Mouse (Mus musculus) left cerebral cortex, adult 8-10 months (tissue): ENCODE results near the gene Mbnl2. TPM values are rescaled to one million over a fixed set of nuclear protein-coding genes. Genes with fewer than 3 reads are reported as not detected.

ENCODE experiments used
- DNase-seq, 2 experiments: peaks; one replicate each; pipeline ENCODE4 v3.0.0; 2022; ENCODE audit warnings: low spot score in 2 of 2
- total RNA-seq, 4 experiments: library from RNA; stranded (reverse); gene quantifications; 2 replicates each; pipeline ENCODE4 v1.2.4; 2022

Mbnl2 gene
- total RNA-seq, 4 experiments from 2014 or later = 222 to 278 (median 250) TPM

DNA sequence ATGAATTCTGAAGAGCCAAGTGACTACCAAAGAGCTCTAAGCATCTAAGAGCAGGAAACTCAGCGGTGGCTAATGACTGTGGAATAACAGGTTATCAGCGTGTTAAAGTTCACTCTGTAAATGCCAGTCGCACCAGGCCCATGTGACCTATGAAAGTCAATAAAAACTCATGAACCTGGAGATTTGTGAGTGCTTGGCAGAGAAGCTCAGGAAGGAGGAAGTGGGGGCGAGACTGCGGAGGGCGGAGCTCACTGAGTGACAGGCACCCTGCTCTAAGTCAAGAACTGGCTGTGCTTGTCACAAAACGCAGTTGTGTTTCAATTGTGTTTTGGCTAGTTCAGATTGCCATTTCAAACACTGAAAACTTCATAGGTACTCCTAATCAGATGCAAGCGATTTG is 131.4 kb downstream of the Mbnl2 start:
- no peak for DNase-seq

DNA sequence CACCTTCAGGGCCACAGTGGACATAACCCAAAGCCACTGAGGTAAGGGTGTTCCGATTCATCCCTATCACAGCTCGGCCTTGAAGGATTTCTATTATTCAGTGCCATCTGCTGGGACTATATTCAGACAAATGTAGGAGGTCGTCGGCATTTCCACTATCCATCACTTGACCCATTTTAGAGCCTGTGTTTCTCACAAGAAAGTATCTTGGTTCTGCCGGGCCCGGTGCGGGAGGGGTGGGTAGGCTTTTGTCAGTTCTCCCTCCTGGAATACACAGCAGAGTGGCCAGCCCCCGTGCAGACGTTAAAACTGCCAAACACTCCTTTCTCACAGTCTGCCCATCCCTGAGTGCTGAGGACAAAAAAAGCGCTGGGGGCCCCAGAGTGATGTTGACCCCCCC is 134.4 kb downstream of the Mbnl2 start:
- peak in 1 of 2 experiments; percentile 67 for DNase-seq

DNA sequence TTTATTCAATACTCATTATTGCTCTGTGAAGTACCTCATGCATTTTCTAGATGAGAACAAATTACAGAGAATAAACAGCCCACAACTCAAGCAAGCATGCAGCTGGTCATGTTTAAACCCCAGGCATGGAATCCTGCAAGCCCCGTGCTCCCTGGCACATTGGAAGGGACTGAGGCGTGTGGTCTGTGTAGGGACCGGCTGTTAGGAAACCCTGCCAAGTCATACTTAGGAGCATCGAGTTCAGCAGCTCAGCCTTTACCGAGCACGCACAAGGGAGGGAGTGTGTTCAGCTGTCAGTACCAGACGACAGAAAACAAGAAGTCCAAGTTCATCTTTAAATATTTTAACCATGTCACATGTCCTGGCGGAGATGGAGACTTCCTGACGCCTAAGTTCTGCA is 141.4 kb downstream of the Mbnl2 start:
- no peak for DNase-seq

DNA sequence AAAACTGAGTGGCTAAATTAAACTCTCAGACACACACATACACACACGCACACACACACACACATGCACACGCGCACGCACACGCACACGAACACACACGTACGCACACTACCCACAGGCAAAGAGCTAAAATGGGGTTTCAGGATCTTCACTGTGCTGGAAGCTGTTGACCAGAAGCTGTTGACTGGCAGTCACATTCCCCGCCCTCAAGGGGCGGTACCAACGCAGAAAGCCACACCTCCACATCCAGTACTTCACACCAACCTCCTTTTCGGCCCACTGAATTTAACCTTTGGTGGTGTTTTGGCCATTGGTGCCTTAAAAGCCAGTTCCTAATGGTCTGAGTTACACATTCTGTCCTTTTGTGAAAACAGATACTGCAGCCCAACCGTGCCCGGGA is 143.5 kb downstream of the Mbnl2 start:
- no peak for DNase-seq

DNA sequence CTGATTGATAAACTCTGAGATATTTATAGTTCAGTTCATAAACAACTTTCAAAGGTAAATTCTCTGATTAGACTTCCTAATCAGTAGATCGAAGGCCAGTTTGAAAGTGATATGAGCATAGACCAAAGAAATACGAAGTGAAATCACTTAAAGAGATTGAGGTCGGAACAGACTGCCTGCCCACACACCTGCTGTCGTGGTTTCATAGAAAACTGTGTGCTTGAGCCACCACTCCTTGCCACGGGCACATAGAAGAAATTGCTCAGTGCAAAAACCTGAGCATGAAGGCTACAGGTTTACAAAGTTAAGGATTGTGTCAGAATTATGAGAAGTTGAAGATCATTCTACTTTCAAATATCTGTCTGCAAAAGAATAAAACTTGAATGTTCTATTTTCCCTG is 153.0 kb downstream of the Mbnl2 start:
- peak in 1 of 2 experiments; percentile 51 for DNase-seq

DNA sequence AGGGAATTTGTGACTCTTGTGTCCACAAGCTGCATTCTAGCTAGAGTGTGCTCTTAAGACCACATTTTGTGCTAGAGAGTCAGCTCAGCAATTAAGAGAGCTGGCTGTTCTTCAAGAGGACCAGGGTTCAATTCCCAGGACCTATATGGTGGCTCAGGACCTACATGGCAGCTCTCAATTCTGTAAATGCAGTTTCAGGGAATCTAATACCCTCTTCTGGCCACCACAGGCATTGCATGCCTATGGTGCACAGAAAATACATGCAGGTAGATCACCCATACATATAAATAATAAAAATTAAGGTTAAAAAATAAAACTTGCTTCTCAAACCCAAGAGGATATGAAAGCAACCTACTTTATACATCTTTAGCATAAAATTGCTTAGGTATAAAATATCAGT is 157.3 kb downstream of the Mbnl2 start:
- DNase-seq = no peak

DNA sequence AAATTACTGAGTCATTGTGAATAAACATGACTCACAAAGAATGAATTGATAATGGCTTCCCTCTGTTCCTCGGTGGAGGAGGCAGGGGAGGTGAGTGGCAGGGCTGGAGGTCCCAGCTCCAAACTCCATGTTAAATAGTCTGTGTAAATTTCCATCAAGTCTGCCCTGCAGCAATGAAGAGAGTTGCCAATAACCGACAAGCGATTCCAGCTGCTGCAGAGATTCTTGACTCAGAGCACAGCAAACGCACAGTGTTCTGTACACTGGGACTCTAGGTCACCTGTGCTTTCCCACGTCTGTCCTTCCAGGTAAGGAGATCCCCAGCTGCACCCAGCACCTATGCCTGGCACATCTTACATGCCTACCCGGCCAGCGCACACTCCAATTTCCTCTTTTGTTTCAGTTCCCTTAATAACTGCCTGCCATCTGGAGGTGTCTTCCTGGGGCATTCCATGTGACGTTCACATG is 158.5 kb downstream of the Mbnl2 start:
- no peak for DNase-seq

DNA sequence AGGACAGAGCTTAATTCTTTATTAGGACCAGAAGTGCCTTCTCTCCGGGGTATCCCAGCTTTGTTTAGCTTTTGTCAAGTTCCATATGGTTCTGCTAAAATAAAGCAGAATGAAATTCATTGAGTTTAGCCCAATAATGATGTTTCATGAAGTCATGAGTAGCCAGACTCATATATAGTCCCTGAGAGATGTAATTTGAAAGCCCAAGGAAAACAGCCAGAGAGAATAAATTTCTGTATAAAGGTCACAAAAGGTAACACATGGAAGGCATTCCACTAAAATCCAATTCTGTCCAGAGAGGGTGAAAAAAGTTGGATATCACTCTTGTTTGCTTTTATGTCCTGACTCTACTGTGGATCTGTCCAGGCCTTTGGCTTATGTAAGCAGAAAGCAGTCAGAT is 159.4 kb downstream of the Mbnl2 start:
- DNase-seq = no peak

DNA sequence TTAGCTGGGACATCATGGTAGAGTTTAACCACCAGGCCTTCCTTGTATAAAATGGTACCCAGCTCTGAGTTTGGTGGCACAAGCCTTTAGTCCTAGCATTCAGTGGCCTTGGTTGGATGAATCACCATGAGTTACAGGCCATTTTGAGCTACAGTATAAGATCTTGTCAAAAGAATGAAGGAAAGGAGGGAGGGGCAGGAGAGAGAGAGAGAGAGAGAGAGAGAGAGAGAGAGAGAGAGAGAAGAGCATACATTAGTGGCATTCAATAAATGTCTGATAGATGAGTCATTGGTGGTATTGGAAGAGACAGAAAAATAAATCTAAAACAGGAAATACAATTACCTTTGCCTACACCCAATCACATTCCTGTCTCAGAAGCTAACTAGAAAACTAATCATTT is 165.2 kb downstream of the Mbnl2 start:
- DNase-seq = no peak

DNA sequence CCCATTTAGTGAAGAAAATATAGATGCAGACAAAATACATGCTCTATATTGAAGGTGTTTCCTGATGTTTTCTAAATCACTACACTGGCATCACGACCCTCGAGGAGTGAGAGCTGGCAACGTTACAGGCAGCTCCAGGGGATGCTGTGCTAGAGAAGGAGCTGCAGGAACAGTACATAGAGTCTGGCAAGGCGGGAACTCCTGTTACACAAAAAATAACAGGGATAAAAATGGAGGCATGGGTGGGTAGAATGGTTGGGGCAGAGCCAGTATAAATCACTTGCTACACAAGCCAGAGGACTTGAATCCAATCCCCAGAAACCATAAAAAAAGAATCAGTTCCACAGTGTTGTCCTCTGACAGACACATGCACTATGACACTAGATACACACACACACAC is 165.8 kb downstream of the Mbnl2 start:
- DNase-seq = peak in 1 of 2 experiments; percentile 21

DNA sequence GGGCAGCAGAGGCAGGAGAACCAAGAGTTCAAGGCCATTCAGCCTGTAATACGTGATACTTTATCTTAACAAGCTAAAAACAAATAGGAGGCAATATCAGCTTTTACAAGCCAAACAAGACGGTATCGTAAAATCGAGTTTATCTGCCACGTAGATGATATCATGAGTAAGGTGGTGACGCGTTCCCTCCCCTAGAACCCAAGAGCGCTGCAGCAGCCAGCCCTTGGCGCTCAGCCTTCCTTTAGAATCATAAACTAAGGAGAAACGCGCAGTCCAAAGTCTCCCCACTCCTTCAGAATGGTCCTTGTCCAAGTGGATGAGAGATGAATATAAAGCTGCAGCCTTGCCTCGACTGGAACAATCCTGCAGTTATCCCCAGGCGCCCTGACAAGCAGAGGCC is 166.4 kb downstream of the Mbnl2 start:
- no peak for DNase-seq

DNA sequence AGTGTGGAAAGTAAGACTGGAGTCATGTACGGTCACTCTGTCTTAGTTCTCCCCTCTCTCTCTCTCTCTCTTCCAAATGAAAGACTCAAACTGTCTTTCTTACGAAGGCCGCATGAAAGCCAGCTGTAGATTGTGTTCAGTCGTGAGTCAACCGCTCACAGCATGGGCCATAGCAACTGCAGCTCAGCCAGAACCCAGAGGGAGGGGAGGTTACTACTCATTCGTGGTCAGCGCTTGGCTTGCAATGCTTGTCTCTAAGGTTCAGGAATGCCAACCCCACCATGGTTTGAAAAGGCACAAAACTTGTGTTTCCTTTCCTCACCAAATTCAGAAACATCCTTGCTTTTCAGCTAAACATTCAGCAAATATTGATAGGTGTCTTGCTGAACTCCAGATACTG is 178.8 kb downstream of the Mbnl2 start:
- no peak for DNase-seq

DNA sequence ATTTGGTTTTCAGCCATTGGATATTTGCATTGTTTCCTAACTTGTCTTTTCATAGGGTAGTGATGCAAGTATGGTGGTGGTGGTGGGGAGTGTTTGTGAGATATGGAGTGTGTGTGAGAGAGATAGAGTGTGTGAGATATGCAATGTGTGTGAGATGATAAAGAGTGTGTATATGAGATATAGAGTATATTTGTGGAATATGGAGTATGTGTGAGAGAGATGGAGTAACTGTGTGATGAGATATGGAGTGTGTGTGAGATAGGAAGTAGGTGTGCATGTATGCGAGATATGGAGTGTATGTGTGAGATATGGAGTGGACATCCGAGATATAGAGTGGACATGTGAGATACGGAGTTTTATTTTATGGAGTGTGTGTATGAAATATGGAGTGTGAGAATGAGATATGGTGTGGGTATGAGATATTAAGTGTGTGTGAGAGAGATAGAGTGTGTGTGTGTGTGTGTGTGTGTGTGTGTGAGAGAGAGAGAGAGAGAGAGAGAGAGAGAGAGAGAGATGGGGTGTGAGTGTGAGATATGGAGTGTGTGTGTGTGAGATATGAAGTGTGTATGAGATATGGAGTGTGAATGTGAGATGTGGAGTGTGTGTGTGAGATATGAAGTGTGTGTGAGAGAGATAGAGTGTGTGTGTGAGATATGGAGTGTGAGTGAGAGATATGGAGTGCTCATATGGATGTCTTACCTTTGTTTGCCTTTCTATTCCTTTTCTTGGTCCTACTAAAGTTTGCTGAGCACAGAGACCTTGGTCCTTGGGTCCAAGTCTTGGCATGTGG is 188.7 kb downstream of the Mbnl2 start:
- DNase-seq = no peak

DNA sequence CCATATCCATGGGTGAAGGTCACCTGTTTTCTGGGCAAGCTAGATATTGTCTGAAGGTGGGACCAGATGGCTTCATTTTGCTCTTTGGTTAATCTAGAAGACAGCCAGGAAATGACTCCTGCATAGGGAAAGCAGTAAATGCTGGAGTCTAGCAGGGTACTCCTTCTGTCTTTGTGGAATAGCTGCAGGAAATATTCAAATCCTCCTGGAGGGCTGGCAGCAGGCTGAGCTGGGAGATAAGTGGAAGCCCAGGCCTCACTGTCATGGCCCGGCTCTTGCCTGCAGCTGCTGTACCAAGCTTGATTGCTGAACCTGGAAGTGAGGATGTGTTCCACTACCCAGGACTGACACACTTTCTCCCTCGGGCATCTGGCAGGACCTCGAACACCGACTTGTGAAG is 191.3 kb downstream of the Mbnl2 start:
- DNase-seq = no peak

DNA sequence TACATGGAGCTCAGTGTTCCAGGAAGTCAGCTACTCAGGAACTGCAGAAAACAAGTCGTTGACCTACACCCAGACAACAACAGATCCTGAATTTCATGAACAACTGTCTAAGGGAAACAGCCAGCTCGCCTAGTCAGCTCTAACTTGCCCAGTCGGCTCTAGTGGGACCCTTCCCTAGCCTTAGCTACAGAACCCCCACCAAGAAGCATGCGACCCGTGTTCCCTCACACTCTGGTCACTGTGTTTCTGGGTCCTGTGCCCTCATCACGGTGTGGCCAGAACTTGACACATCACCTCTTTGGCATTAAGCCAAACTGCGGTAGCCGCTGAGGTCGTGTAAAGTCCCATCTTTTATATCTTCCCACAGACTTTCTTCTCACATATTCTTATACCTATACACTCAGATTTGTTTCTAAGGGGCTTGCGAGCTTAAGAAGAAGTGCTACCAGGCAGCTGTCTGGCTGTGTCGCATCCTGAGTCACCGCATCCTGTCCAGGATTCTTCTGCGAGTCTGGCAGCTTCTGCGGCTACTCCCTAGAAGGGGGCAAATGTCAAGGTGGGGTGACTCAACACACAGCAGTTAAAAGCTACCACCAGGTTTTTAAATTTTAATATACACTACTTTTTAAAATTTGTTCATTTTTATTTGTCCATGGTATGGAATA is 193.8 kb downstream of the Mbnl2 start:
- DNase-seq = no peak

DNA sequence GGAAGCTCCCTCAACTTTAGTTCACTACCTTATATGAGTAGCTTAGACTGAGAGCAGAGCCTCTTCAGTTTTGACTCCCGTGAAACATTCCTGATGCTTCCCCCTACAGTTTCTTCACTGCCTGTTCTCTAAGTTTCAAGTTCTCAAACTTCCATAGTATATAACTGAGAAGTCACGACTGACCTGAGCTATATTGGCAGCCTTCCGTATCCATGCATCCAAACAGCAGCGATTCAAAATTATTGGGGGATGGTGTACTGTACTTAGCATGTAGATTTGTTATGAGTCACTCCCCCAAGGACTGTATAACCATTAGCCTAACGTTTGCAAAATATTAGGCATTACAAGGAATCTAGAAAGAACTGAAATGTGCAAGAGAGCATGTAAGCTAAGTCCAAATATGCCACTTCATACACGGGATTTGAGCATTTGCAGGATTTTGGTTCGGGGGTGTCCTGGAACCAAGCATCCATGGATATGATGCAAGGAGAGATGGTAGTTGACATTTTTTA is 200.8 kb downstream of the Mbnl2 start:
- DNase-seq = no peak

DNA sequence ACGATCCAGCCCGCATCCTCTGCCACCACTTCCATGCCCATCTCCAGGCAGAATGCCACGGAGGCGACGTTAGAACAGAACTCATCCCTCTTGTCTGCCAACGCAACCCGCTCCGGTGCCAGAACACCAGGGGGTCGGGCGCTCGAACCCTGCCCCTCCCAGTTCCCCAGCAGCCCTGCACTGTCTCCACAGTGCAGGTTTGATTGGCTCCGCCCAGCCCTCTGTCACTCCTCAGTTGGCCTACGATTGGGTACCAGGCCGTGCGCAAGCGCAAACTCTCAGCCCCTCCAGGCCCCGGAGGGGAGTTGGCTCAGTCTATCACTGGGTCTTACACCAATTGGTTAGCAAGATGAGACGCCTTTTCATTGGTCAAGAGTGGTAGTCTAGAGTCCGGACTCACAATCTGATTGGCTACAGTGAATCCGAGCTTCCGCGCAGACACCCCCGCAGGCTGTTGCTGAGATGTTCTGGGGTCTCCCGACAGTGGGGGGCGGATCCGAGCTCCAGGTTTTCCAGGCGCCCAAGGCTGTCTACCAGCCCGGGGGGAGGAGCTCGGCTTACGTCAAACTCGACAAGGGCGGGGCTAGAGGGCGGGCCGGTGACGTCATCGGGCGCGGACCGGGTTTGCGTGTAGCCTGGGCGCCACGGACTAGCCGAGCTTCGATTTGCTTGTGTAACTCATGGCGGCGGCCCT is 202.0 kb downstream of the Mbnl2 start:
- DNase-seq = peak; percentile 98 to 99

DNA sequence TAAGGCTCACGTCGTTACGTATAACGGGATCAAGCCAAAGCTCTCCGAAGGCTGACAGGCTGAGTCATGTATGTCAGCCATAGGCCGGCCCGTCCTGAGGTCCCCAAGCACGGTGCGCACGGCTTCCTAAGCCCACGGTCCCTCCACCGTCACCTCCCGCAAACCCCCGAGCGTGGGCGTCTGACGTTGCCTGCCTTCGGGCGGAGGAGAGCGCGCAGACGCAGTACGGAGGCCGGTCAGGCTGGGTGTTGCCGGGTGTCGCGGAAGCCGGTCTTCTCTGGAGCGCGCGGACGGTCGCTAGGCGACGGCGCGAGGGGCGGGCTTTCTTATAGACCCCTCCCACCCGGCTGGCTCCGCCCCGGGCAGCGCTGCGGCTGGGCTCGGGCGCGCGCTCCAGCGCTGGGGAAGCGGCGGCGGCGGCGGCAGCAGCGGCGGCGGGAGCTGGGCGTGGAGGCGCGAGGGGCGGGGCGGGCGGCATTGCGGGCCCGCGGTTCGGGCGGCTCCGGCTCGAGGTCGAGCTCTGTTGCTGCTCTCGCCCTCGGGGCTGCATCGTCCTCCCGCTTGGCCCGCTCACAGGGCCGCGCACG is 202.6 kb downstream of the Mbnl2 start, which contains the start of gene Rap2a:
Gene Rap2a, plus strand, starts transcription at position 463 of the 587 bp plus-strand sequence.
- DNase-seq = peak in 1 of 2 experiments; percentile 98

DNA sequence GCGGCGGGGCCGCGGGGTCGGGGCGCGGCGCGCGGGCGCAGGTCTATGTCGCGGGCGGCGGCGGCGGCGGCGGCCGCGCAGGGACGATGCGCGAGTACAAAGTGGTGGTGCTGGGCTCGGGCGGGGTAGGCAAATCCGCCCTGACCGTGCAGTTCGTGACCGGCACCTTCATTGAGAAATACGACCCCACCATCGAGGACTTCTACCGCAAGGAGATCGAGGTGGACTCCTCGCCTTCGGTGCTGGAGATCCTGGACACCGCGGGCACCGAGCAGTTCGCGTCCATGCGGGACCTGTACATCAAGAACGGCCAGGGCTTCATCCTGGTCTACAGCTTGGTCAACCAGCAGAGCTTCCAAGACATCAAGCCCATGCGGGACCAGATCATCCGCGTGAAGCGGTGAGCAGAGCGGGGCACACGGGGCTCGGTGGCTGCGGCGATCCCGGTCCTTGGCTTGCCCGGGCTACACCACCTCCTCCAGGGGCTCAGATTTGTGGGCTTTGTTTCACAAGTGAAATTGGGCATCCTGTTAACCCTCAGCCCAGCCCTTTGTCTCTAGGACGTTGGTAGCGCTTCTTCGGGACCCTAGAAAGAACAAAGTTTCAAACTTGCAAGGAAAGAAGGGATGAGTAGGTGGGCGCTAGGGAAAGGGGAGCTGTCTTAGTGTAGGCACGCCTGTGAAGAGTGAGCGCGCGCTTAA is 203.3 kb downstream of the Mbnl2 start:
- DNase-seq = peak in 1 of 2 experiments; percentile 52

DNA sequence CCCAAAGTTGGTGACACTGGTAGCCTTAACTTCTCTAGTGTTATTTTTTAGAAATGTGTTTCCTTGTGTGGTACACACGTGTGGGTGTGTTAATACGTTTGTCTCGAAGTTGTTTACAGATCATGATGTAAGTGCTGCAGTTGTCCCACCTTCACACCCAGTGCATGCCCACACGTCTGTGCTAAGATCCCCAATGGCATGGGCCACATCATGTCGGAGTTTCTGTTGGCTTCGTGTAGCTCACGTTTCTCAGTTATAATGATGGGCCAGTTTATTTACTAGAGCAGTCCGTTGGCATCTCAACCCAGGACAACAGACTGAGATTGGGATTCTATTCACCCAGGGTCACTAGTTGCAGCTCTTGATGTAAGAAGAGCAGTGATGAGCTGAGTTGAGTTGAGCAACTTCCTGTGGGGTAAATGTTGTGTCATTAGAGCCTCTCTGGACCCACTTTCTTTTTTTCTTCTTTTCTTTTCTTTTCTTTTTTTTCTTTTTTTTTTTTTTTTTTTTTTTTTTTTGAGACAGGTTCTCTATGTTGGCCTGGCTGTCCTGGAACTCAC is 205.0 kb downstream of the Mbnl2 start:
- DNase-seq = no peak

DNA sequence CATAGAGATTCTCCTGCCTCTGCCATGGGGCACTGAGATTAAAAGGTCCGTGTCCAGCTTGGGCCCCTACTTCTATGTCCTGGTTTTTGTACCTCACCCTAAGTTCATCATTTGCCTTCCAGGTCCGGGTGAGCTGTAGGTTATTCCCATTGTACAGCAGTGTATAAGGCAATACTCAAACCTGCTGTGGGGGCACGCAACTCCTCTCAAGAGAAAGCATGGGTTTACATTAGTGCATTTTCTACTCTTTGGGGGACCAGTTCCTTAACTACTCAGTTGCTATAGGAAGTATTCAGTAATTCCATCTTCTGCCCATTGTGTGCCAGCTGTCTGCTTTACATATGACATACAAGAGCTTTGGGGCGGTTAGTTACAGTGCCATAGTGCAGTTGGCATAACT is 205.5 kb downstream of the Mbnl2 start:
- no peak for DNase-seq
